Mouse (Mus musculus): ENCODE measurements around the gene Aqp7. TPM values are rescaled to one million over a fixed set of nuclear protein-coding genes. Genes with fewer than 3 reads are reported as not detected.

Aqp7 gene
- total RNA-seq, 2 experiments from 2014 or later = not detected

DNA sequence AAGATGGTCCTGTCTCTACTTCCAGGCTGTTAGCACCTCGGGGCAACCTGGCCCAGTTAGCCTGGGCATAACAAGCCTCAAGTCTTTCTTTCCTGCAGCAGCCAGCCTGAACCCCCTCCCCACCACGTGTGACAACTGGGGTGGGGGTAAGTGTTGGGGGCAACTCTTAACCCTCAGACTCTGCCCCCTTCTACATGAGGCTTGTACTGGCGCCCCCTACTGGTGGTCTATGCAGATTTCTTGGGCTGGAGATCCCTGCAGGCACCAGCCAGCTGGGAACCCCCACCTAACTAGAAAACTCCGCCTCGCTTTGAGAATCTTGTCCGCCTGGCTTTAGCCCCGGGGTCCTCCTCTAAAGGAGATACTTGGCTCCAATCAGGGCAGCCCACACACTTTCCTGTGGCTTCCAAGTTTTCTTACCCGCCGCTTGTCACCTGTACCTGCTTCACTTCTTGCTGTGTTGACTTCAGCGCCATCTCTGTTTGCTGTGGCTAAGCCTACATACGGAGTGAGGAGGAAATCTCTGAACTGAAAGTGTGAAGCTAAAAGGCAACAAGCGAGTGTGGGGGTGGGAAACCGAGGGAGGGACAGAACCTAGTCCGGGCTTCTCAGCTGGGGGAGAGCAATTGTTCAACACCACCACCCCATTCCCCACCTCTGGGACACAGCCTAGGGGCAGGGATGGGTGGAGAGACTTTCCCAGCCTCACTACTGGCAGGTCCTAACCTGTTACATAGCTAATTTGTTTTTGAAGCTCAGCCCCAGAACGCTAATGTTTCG lies 16.1 kb upstream of the Aqp7 start:
- no peak for ATAC-seq (replicated peaks; ENCODE audit: low FRiP score, poor library complexity, severe bottlenecking)

DNA sequence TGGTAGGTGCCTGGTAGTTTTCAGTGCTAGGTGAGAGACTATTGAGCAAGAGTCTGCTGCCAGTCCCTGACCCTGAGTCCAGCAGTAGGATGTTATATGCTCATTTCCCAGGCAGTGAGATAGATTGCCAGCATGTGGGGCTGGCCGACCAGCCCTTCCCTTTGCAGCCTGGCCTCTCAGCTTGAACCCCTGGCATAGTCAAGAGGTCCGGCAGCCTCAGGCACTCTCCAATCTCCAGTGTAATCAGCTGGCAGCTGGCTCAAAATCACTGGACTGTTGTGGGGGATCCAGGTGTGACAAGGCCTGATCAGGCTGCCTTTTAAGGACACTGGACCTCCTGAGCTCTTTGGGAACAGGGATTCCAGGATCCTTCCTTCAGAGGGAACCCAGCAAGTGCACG lies 15.4 kb upstream of the Aqp7 start:
- ATAC-seq (replicated peaks; ENCODE audit: low FRiP score, poor library complexity, severe bottlenecking) = no peak

DNA sequence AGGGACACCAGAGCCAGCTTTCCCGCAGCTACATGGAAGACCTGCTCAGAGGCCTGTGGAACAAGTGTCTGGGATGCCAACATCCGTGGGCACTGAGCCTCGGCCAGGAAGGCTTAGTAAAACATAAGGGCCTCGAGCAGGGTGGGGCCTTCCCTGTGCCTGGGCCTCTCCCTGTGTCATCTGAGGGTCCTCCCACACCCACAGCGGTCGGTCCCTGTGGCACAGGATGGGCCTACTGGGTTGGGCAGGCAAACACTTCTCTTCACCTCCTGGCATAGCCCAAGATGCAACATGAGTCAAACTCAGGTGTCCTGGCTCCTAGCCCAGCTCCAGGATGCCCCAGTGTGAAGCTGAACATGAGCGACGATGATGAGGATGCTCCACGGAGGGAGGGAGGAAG lies 9.4 kb upstream of the Aqp7 start:
- ATAC-seq (replicated peaks; ENCODE audit: low FRiP score, poor library complexity, severe bottlenecking) = no peak

DNA sequence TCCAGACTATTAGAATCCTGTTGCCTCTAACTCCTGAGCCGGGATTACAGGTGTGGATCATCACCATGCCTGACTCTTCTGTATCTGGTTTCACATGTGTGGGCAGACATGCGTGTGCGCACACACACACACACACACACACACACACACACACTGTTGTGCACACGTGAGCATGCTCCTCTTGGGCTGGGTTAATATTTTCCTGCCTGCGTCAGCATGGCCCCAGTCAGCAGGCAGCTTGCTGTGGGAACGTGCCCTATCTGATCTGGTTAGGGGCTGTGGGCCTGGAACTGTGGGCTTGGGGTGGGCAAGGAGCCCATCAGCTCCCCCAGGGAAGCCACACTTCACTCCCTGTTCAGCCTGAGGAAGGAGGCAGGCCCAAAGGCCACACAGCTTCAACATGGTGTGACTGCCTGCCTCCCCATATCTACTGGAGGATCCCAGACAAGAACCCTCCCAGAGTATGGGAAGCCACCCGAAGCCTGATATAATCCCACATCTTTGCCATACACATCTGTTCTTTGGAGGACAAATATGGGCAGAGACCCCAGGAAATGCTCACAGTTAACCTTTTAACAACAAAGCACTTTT lies 8.9 kb upstream of the Aqp7 start:
- no peak for ATAC-seq (replicated peaks; ENCODE audit: low FRiP score, poor library complexity, severe bottlenecking)

DNA sequence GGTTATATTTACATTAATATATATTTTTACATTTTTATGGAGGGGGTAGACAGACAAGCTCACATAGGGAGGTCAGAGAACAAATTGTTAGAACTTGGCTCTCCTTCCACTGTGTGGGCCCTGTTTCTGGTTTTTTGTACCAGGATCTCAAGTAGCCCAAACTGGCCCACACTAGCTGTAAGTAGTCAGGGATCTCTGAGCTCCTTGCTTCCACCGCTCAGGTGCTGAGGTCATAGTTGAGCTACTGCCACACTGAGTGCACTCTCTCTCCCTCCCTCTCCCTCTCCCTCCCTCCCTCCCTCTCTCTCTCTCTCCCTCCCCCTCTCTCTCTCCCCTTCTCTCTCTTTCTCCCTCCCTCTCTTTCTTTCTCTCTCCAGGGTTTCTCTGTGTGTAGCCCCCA lies 8.3 kb upstream of the Aqp7 start:
- no peak for ATAC-seq (replicated peaks; ENCODE audit: low FRiP score, poor library complexity, severe bottlenecking)

DNA sequence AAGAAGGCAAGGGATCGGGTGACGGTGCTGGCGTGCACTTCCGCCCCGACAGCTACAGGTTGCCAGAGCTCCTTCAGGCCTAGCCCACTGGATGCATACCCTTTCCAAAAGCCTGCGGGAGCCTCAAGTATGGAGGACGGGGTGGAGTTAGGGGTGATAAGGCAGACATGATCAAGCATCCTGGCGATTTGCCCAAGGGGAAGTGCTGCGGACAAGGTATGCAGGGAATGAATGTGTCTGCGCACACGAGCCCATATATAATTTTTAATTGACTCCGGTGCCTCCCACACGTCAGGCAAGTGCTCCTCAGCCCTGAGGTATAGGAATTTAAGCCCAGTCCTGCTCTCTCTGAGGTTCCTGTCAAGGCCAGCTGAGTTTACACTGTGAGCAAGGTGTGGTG lies 7.2 kb upstream of the Aqp7 start:
- ATAC-seq (replicated peaks; ENCODE audit: low FRiP score, poor library complexity, severe bottlenecking) = no peak

DNA sequence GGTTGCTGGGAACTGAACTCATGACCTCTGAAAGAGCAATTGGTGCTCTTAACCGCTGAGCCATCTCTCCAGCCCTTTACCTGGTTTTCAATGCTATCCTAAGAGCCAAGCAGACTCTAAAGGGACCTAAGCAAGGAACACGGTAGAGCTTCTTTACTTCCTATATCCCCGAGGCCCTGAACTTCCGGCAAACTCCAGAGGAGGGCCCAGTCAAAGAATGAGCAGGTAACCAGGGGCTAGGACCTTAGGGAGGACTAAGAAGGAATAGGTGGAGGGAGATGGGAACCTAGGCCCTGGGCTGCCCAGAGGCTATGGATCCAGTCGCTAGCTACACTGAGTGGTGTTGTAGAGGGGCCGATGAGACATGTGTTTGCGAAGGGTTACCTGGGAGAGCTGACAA lies 3.8 kb upstream of the Aqp7 start:
- no peak for ATAC-seq (replicated peaks; ENCODE audit: low FRiP score, poor library complexity, severe bottlenecking)

DNA sequence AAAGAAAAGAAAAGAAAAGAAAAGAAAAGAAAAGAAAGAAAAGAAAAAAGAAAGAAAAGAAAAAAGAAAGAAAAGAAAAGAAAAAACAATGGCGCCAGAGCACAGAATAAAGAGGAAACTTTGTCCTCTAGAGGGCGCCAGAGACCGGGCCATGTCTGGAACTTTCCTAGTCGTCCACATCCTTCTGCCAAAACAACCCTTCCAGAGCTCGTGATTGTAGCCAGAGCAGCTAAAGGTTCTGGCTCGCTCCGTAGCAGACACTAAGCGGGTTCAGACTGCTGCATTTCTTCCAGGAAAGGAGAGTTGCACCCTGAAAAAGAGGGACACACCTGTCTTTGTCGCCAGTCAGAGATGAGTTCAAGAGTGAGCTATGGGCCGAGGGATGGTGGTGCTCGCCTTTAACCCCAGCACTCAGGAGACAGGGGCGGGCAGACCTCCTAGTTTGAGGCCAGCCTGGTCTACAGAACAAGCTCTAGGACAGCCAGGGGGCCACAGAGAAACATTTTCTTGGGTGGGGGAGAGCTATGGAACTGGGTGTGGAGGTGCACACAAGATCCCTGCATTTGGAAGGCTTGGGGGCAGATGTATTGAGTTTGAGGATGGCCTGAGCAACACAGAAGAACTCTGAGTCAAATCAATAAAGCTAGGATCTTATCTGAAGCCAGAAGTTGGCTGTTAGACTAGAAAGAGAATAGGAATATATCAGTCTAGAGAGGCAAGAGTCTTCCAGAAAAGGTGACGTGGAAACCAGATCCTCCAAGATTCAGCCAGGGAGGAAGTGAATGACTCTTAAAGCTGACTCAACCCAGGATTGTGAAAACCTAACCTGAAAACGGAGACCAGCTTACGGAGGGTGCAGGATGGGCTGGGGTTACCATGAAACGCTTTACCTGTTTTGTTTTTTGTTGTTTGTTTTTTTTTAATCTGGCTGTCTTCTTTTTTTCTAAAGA lies 3.1 kb upstream of the Aqp7 start:
- ATAC-seq (replicated peaks; ENCODE audit: low FRiP score, poor library complexity, severe bottlenecking) = peak; percentile 63

DNA sequence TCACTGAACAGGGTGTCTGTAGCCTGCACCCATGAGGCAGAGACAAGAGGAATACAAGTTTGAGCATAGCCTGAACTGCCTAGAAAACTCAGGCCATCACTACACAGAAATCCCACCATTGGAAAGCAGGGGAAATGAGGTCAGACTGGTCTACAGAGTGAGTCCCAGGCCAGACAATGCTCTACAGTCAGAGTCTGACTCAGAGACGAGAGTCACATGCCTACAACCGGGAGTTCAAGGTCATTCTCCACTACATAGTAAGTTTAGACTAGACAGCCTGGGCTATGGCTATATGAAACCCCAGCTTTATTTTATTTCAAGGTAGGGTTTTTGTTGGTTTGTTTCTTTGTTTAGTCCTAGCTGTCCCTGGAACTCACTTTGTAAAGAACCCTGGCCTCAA lies 987 bp upstream of the Aqp7 start:
- ATAC-seq (replicated peaks; ENCODE audit: low FRiP score, poor library complexity, severe bottlenecking) = no peak

DNA sequence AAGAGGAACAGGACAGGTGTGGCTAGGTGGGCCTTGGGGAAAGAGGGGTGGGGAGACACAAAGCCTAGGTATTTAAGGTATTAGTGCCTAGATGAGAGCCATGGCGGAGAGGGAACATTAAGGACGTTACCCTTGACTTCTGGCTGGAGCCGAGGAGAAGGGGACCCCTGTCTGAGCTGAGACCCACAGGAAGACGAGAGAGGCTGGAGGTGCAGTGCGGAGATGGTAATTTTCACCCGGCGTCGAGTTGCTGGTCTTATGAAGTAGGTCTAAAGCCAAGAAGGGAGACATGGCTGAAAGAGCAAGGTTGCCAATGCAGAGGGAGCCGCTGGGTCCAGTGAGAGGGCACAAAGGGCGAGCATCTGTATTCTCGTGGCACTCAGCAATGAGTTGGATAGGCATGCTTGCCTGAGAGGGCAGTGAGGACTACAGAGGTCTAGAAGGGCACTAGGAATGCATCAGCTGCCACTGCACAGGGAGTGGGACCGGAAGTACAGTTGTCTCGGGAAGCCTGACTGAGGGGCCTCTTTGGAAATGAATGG lies 1.6 kb downstream of the Aqp7 start:
- no peak for ATAC-seq (replicated peaks; ENCODE audit: low FRiP score, poor library complexity, severe bottlenecking)

DNA sequence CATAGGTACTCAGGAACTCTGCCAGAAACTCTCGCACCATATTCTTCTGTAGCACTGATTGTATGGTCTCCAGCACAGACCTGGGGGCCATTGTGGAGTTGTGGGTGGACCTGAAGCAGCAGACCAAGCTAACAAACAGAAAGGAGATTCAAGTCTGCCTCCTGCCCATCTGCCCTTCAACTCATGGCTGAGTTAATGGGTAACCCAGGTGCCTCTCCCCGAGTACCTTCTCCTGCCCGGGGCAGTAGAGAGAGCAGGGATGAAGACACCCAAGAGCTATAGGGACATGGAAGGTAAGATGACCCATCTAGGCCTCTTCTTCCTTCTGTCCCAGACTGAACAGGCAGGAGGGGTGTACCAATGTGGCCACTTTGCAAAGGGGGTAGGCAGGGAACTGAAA lies 2.7 kb downstream of the Aqp7 start:
- no peak for ATAC-seq (replicated peaks; ENCODE audit: low FRiP score, poor library complexity, severe bottlenecking)

DNA sequence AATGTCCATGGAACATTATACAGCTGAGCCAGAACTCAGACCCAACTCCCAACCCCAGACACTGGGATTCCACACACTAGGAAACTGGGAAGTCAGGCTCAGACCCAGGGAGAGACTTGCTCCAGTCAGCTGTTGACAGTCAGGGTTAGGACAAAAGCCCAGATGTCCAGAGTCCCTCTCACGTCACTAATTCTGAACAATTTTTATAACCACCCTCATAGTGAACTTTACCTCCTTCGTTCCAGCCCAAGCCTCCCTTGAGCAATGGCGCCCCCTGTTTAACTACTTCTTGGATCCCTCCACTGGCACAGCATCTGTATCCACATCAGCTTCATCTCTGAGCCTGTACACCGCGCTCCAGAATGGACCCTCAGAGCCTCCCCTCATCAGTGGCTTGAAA lies 4.0 kb downstream of the Aqp7 start:
- ATAC-seq (replicated peaks; ENCODE audit: low FRiP score, poor library complexity, severe bottlenecking) = no peak

DNA sequence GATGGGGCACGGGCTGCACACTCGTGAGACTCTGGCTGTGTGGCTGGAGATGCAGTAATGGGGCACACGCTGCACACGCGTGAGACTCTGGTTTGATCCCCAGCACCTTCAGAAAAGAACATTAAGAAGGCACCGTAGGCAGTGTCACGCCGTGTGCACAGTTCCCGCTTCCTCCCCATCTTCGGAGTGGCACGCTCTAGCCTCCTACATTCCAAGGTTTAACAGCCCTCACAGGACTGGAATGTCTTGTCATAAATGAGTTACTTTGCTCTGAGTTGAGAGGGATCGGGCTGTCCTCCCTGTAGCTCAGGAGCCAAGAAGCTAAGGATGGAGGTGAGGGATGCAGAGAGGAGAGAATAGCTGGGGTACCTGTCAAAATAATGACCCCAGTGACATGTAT lies 5.1 kb downstream of the Aqp7 start:
- no peak for ATAC-seq (replicated peaks; ENCODE audit: low FRiP score, poor library complexity, severe bottlenecking)

DNA sequence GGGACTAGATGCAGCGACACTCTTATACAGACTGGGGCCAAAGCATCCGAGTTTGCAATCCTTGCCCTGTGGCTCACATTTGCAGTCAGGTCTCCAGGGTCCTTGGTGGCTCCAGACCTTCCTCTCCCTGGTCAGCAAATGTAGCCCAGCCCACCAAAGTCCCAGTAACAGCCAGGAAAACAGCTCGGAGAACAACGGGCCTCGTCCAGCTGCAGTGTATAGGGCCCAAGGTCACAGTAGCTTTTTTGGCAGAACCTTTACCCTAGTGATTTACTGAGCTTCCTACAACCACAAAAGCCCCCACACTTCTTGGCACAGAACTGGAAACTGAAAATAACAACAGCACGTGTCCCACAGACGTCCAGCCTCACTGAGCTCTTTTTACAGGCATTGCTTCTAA lies 7.0 kb downstream of the Aqp7 start:
- ATAC-seq (replicated peaks; ENCODE audit: low FRiP score, poor library complexity, severe bottlenecking) = no peak

DNA sequence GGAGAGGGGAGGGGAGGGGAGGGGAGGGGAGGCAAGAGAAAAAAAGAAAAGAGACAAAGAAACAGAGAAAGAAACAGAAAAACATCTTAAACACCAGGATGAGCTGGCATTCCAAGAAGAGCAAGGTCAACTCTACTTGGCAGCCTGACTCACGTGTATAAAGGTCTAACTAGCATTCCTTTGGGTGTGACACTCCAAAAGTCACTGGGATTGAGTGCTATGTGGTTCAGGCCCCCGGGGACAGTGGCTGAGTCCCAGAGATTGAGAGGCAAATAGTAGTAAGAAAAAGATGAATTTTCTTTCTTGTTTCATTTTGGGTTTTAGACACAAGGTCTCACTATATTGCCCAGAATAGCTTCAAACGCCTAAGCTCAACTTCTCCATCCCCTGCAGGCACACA lies 10.0 kb downstream of the Aqp7 start:
- no peak for ATAC-seq (replicated peaks; ENCODE audit: low FRiP score, poor library complexity, severe bottlenecking)

DNA sequence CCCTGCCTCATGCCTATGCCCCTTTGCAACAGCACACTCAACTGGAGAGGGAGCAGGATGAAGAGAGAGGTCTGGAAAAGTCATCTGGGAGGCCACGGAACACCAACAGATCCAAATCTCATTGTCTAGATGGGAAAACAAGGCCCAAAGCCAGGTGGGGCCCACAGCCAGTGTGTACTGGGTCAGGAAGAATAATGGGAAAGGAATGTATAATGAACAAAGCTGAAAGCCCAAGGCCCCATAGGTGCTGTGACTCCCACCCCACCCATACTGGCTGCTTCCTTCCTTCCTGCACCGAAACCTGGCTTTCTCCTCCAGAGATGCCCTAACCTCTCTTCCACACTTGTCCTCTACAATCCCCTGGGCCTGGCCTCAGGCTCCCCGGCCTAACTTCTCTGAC lies 16.7 kb downstream of the Aqp7 start:
- ATAC-seq (replicated peaks; ENCODE audit: low FRiP score, poor library complexity, severe bottlenecking) = no peak

DNA sequence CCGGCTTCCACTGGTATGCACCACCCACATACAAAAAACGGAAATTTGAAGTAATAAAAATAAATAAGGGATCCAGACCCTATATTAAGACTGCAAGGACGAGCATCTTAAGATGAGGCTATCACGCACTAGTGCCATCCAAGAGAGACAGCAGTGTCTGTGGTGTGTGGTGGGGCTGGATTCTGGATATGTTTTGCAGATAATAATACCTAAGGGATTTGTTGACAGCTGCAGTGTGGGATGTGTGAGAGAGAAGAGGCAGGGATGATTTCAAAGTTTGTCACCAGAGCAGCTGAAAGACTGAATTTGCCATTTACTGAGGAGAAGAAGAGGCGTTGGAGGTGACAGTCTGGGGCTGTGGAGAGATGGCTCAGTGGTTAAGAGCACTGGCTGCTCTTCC lies 18.6 kb downstream of the Aqp7 start:
- no peak for ATAC-seq (replicated peaks; ENCODE audit: low FRiP score, poor library complexity, severe bottlenecking)

DNA sequence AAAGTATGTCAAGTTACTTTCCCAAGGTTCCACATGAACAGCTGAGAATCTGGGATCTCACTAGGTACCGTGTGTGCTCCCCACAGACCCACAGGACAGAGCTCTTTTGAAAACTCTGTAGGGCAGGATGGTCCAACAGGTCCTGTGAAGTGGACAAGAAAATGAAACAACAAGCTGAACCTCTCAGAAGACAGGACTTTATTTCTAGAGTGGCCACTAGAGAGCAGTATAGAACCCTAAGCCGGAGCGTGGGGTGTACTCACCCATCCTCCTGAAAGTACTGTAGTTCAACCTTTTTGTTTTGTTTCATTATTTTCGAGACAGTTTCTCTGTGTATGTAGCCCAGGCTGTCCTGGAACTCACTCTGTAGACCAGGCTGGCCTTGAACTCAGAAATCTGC lies 19.7 kb downstream of the Aqp7 start:
- ATAC-seq (replicated peaks; ENCODE audit: low FRiP score, poor library complexity, severe bottlenecking) = peak; percentile 55; the same call in 1 of the 2 replicates

DNA sequence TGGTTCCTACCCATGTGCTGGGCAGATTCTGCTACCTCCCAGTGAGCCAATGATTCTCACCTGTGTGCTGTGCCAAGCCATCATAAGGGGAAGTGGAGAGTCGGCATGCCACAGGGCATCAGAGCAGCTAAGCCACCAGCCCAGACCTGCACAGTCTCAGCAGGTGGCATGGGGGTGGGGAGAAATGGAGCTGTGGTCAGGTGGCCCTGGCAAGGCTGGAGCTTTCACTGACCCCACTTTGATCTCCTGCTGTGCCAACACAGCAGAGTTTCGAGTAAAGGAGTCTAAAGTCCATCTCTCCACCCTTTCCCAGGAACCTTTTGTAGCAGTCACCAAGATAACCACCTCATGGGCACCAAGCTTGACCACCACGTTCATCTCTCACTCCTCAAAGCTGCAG lies 20.1 kb downstream of the Aqp7 start:
- no peak for ATAC-seq (replicated peaks; ENCODE audit: low FRiP score, poor library complexity, severe bottlenecking)

DNA sequence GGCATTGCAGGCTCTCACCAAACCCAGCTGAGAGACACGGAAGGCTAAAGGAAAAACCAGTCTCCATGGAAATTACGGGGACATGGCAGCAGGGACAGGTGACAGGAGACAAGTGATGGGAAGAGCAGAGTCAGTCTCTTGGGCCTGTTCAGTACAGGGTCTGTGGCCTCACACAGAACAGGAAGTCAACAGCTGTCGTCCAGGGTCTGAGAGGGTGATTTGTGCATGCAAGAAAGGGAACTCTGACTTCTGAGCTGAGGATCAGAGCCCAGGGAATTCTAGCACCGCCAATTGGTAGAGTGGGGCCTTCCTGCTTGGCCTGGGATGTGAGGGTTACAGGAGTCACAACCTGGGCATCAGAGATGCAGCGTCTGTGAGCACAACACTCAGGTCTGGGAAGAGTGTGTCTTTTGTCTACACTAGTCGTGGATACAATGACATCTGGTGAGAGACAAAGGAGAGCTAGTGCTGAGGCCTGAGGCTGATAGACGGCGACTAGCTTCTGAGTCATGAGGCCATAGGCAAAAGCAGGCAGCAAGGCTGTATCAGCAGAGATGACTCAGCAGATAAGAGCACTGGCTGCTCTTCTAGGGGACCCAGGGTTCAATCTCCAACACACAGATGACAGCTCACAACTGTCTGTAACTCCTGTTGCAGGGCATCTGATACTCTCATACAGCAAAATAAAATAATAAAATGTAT lies 21.7 kb downstream of the Aqp7 start:
- no peak for ATAC-seq (replicated peaks; ENCODE audit: low FRiP score, poor library complexity, severe bottlenecking)

Measured in erythroid progenitor cell, adult 5-6 weeks (primary cell).